Mouse (Mus musculus) bone marrow macrophage, adult 2 months (primary cell): ENCODE results near the gene Prdx6.

Experiments used
- CTCF ChIP-seq: IDR thresholded peaks from 2 replicates; pipeline ENCODE4 v1.5.1; 2012; ENCODE audit warnings: low read depth, mild to moderate bottlenecking, low read length, moderate library complexity
- POLR2A ChIP-seq: IDR thresholded peaks from 2 replicates; pipeline ENCODE4 v1.6.1; 2012; ENCODE audit warnings: mild to moderate bottlenecking, low read depth, low read length, borderline replicate concordance

DNA sequence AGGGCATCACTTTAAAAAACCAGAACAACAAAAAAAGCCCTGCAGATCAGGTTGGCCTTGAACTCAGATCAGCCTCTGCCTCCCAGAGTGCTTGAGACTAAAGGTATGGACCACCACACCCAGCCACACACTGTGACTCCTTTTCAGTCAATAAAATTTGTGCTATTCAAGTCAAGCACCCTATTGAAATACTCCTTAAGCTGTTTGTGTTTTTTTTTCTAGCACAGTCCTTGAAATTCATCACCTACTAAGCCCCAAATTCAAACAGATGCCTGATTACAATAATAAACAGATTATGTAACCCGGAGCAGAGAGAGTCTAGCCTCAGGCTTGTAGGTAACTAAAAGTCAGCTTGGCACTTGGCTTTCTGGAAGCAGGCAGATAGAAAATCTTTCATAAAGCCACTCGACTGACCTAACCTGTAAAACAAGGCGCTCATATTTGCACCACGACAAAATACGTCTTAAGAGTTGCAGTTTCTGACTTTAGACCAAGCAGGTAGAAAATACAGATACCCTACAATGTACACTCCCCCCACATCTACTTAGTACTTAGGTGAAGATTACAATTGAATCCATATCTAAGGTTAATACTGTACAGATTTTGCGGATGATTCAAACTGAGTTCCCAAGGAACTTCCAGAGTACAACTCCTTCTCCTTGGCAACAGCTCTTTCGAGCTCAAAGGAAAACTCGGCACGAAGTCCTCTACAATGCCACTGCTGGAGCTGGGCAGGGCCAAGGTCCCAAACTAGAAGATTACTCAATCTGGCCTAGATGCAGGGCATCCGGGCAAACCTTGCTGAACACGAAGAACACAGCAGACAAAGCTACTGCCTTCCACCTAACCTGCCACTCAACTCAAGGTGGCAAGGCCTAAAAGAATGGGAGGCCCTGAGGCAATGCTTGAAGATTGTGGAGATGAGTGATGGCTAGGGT, 3.1 kb downstream of the Prdx6 start:
- TF ChIP-seq POLR2A (no peak), CTCF (no peak)
